Mouse (Mus musculus) bone marrow macrophage, adult 2 months (primary cell): ENCODE measurements around the gene Gm5771. TPM values are rescaled to one million over a fixed set of nuclear protein-coding genes. Genes with fewer than 3 reads are reported as not detected.
"Not testable (repeated sequence)": the region's sequence is repeated elsewhere in the genome, so short reads cannot be mapped to it uniquely, and the experiment has no call there.

ENCODE experiments used
- H3K27ac ChIP-seq: 2 replicates; pipeline ENCODE4 v1.5.1; 2012; ENCODE audit warnings: low read depth, low read length; ENCODE audit not compliant: insufficient read depth
- H3K4me1 ChIP-seq: 2 replicates; pipeline ENCODE4 v1.6.1; 2012; ENCODE audit warnings: low read length; ENCODE audit not compliant: control insufficient read depth, insufficient read depth
- H3K4me3 ChIP-seq: 2 replicates; pipeline ENCODE4 v1.5.1; 2012; ENCODE audit warnings: mild to moderate bottlenecking, low read length, moderate library complexity; ENCODE audit not compliant: insufficient read depth
- CTCF ChIP-seq: IDR thresholded peaks from 2 replicates; pipeline ENCODE4 v1.5.1; 2012; ENCODE audit warnings: low read depth, mild to moderate bottlenecking, low read length, moderate library complexity
- POLR2A ChIP-seq: IDR thresholded peaks from 2 replicates; pipeline ENCODE4 v1.6.1; 2012; ENCODE audit warnings: mild to moderate bottlenecking, low read depth, low read length, borderline replicate concordance
- polyA plus RNA-seq: library from polyadenylated mRNA; stranded (reverse); fragments of >200 nt; gene quantifications from 2 replicates; pipeline ENCODE4 v1.2.4, GENCODE M21; 2012; ENCODE audit not compliant: missing spikeins, insufficient read depth, insufficient read length

Gm5771 gene
- polyA plus RNA-seq = not detected in 2 replicates

- H3K4me1 ChIP-seq, H3K4me3 ChIP-seq, H3K27ac ChIP-seq: not testable (repeated sequence)
These were observed at the start of gene Gm5771 for GRCm38 (mm10) chr6:41392056-41392455. Gene Gm5771, plus strand, starts transcription at chr6:41392356.

- Histone ChIP-seq H3K4me3 (no peak within 1 kb of the TSS), H3K27ac (no peak within 1 kb of the TSS), H3K4me1 (no peaks in the 10 kb centered on the region)
- no peak for TF ChIP-seq CTCF
- no peak for TF ChIP-seq POLR2A
These were observed 38.2 kb upstream of the Gm5771 start, which contains the start of gene Try10 for GRCm38 (mm10) chr6:41353932-41354331. Gene Try10, plus strand, starts transcription at chr6:41354105.

GRCm38 (mm10) chr6:41373772-41374171 is 18.4 kb upstream of the Gm5771 start:
- H3K4me1 ChIP-seq, H3K4me3 ChIP-seq, H3K27ac ChIP-seq: not testable (repeated sequence)

GRCm38 (mm10) chr6:41377578-41377977 is 14.6 kb upstream of the Gm5771 start, which contains the start of gene Prss3:
Gene Prss3, minus strand, starts transcription at chr6:41377678.
- H3K27ac ChIP-seq, H3K4me3 ChIP-seq, H3K4me1 ChIP-seq: not testable (repeated sequence)

- no peak overlapping the region for H3K4me3 ChIP-seq
- TF ChIP-seq CTCF = no peak
- no peak for TF ChIP-seq POLR2A
These were observed 5.4 kb upstream of the Gm5771 start for GRCm38 (mm10) chr6:41386781-41387180.

GRCm38 (mm10) chr6:41391640-41392039 is 516 bp upstream of the Gm5771 start:
- not testable (repeated sequence) for H3K4me3 ChIP-seq, H3K4me1 ChIP-seq, H3K27ac ChIP-seq

More at GRCm38 (mm10) chr6:41386781-41387180, 5.4 kb upstream of the Gm5771 start:
- H3K27ac ChIP-seq = no peak overlapping the region
- H3K4me1 ChIP-seq = no peaks in the 10 kb centered on the region

- H3K4me1 ChIP-seq, H3K27ac ChIP-seq, H3K4me3 ChIP-seq: not testable (repeated sequence)
These were observed 50.1 kb downstream of the Gm5771 start for GRCm38 (mm10) chr6:41442261-41442660.

GRCm38 (mm10) chr6:41446045-41446444 is 53.9 kb downstream of the Gm5771 start, which contains the start of gene Gm10334:
Gene Gm10334, minus strand, starts transcription at chr6:41446145.
- H3K4me1 ChIP-seq, H3K4me3 ChIP-seq, H3K27ac ChIP-seq: not testable (repeated sequence)

Other genes starting within 250 kb of the Gm5771 start
- not detected in 2 replicates for gene Try4, start 90.1 kb upstream of the Gm5771 start, polyA plus RNA-seq
- gene Try5, start 75.5 kb upstream of the Gm5771 start, polyA plus RNA-seq = not detected in 2 replicates
- gene Try10, start 38.3 kb upstream of the Gm5771 start, polyA plus RNA-seq = not detected in 2 replicates
- gene Prss3, start 14.7 kb upstream of the Gm5771 start, polyA plus RNA-seq = not detected in 2 replicates
- gene Gm10334, start 53.8 kb downstream of the Gm5771 start, polyA plus RNA-seq = not detected in 2 replicates
- not detected in 2 replicates for gene Prss1, start 66.6 kb downstream of the Gm5771 start, polyA plus RNA-seq
- gene Prss2, start 129.4 kb downstream of the Gm5771 start, polyA plus RNA-seq = not detected in 2 replicates
- 0.83 and 0.93 TPM in 2 replicates for gene Ephb6, start 213.1 kb downstream of the Gm5771 start, polyA plus RNA-seq
- gene Trpv6, start 244.0 kb downstream of the Gm5771 start, polyA plus RNA-seq = not detected in 2 replicates